In the genomic region with DNA sequence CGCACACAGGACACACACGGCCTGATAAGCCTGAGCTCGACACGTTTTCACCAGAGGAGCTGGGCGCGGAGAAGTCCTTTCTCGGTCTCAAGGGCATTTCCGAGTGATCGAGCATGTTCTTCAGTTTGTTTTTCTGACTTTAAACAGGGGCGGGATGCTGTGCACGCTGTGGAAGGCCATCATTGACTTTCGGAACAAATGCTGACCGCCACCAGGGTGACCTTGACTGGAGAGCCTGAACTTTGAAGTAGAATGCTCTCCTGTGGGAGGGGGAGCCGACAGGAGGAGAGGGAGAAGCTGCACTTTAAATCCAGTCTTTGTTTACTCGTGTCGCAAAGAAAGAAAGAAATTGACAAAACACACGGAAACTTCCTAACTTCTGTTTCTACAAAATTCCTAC, we compare ENCODE assay signal across 13 mouse cellular contexts. TPM values are rescaled to one million over a fixed set of nuclear protein-coding genes. Genes with fewer than 3 reads are reported as not detected.
DNase-seq lines count a peak whose midpoint lies in the region; ATAC-seq and TF ChIP-seq lines count a peak whose summit lies in the region.
"Had no signal": no experiment of that assay in that cellular context is flagged by ENCODE, and none has a peak within 500 bp of the region (broad histone marks: within the 10 kb centered on the region; RNA-seq: fewer than 3 reads in every experiment).

No protein-coding gene starts in this region.

- 41% methylated on average over 17 of the region's 17 CpGs for WGBS in kidney, postnatal 0 days
- 44% methylated on average over 17 of the region's 17 CpGs for WGBS in hindbrain, postnatal 0 days

- TF ChIP-seq CTCF in kidney, postnatal 0 days (IDR thresholded peaks at IDR 0.05; ENCODE audit: low read depth), result no peak
- TF ChIP-seq CTCF in hindbrain, postnatal 0 days (IDR thresholded peaks at IDR 0.05; ENCODE audit: low read depth), result no peak

- no peak overlapping the region for H3K27ac ChIP-seq in kidney, postnatal 0 days
- H3K27ac ChIP-seq in hindbrain, postnatal 0 days, result no peak overlapping the region
- H3K27ac ChIP-seq: forebrain, embryonic 13.5 days; midbrain, embryonic 12.5 days had no signal

- H3K4me3 ChIP-seq in kidney, postnatal 0 days (replicated peaks; ENCODE audit: low read depth, low read length), result no peak overlapping the region
- H3K4me3 ChIP-seq in hindbrain, postnatal 0 days (ENCODE audit: low read length), result no peak overlapping the region
- H3K4me3 ChIP-seq: forebrain, embryonic 13.5 days; midbrain, embryonic 12.5 days had no signal

- H3K4me1 ChIP-seq in kidney, postnatal 0 days (replicated peaks; ENCODE audit: insufficient read depth, low read length), result no peaks in the 10 kb centered on the region
- no peaks in the 10 kb centered on the region for H3K4me1 ChIP-seq in hindbrain, postnatal 0 days (ENCODE audit: insufficient read depth, low read length)
- H3K4me1 ChIP-seq: forebrain, embryonic 13.5 days; midbrain, embryonic 12.5 days had no signal

- no peak overlapping the region for H3K9ac ChIP-seq in kidney, postnatal 0 days (ENCODE audit: low read depth, low read length)
- no peak overlapping the region for H3K9ac ChIP-seq in hindbrain, postnatal 0 days (replicated peaks; ENCODE audit: low read length)
- H3K9ac ChIP-seq: forebrain, embryonic 13.5 days; midbrain, embryonic 12.5 days had no signal

- peak; percentile 21 for DNase-seq in kidney, postnatal 0 days (ENCODE audit: low spot score)
- DNase-seq in kidney, postnatal 10 days, result no peak
- peak; percentile 58 for DNase-seq in ES-CJ7 (ENCODE audit: low read depth, low spot score)
- peak; percentile 47 for DNase-seq in adrenal gland, adult 8-10 months
- no peak for DNase-seq in hindbrain, postnatal 0 days (ENCODE audit: low spot score)
- no peak for DNase-seq in testis, postnatal 10 days (ENCODE audit: low spot score)
- no peak for DNase-seq in embryo, embryonic 10 days (ENCODE audit: low spot score)
- DNase-seq: cerebellum, adult 11 months; cerebellum, postnatal 36 days; heart, adult 11 months had no signal

- H3K27me3 ChIP-seq in kidney, postnatal 0 days (ENCODE audit: insufficient read depth, low read length), result no peaks in the 10 kb centered on the region
- no peaks in the 10 kb centered on the region for H3K27me3 ChIP-seq in hindbrain, postnatal 0 days (ENCODE audit: insufficient read depth, low read length)
- H3K27me3 ChIP-seq: Patski had no signal

- no peaks in the 10 kb centered on the region for H3K9me3 ChIP-seq in kidney, postnatal 0 days (replicated peaks; ENCODE audit: low read length)
- H3K9me3 ChIP-seq in hindbrain, postnatal 0 days (ENCODE audit: low read length), result no peaks in the 10 kb centered on the region
- H3K9me3 ChIP-seq: forebrain, embryonic 13.5 days; midbrain, embryonic 12.5 days had no signal

- H3K4me2 ChIP-seq in kidney, postnatal 0 days (ENCODE audit: low read length), result 0 out of 2 replicates have a peak overlapping the region, but pooled peaks have one; percentile 24
- 0 out of 2 replicates have a peak overlapping the region, but pooled peaks have one; percentile 1 for H3K4me2 ChIP-seq in hindbrain, postnatal 0 days (ENCODE audit: low read depth, low read length)
- H3K4me2 ChIP-seq: forebrain, embryonic 13.5 days; midbrain, embryonic 12.5 days had no signal

- no peak for ATAC-seq in kidney, postnatal 0 days (replicated peaks; ENCODE audit: low FRiP score, low read depth)
- ATAC-seq in hindbrain, postnatal 0 days, result no peak
- ATAC-seq: forebrain, embryonic 13.5 days; Patski had no signal

- peaks cover 6% of the 10 kb centered on the region; the same call in 1 of the 2 replicates for H3K36me3 ChIP-seq in kidney, postnatal 0 days (ENCODE audit: insufficient read depth, low read length)
- H3K36me3 ChIP-seq in hindbrain, postnatal 0 days (ENCODE audit: insufficient read depth, low read length), result no peaks in the 10 kb centered on the region
- H3K36me3 ChIP-seq: midbrain, embryonic 12.5 days had no signal

RNA-seq across cellular contexts. Expression of a gene that starts 6.9 kb away (rescaled TPM):
- polyA plus RNA-seq in kidney, postnatal 0 days (2015; fragmentation: Nextera tagmentation; extraction: Ambion mirVana), result 31.2 and 35.4 TPM in 2 replicates
- total RNA-seq in adrenal gland, adult 8-10 months (2022), result 10 to 100 TPM; 15.5 to 35.4 (median 22.3) TPM
- 7.2 and 15.1 TPM in 2 replicates for total RNA-seq in hindbrain, postnatal 0 days (2014; rRNA removed)
- polyA plus RNA-seq in hindbrain, postnatal 0 days (2015; fragmentation: Nextera tagmentation; extraction: Ambion mirVana), result 6.2 and 9.4 TPM in 2 replicates

Comparison
In these comparisons a context has a peak if more than half of its experiments do, and no peak if none do; other contexts are left out.
1. DNase-seq: peak in kidney, postnatal 0 days (single experiment), ES-CJ7 (single experiment) and adrenal gland, adult 8-10 months (single experiment); none in kidney, postnatal 10 days (single experiment), hindbrain, postnatal 0 days (single experiment), testis, postnatal 10 days (single experiment) and embryo, embryonic 10 days (single experiment).